Mouse (Mus musculus) midbrain, embryonic 11.5 days (tissue): ENCODE measurements around the gene Retreg3. TPM values are rescaled to one million over a fixed set of nuclear protein-coding genes. Genes with fewer than 3 reads are reported as not detected.

ENCODE experiments used
- ATAC-seq: fragments of 200-750 bp; cut with Nextera tagmentation; 2 replicates; pipeline ENCODE4 v1.8.0; 2017; ENCODE audit warnings: moderate TSS enrichment, moderate library complexity; ENCODE audit not compliant: low FRiP score
- DNase-seq: peaks from one replicate; pipeline ENCODE4 v3.0.0; 2015; ENCODE audit warnings: low spot score; ENCODE audit errors: missing footprints
- H3K27ac ChIP-seq: fragments of 300-500 bp; sonication (generic); 2 replicates; pipeline ENCODE4 v1.5.1; 2014; ENCODE audit warnings: low read depth, low read length
- H3K27me3 ChIP-seq: fragments of 300-500 bp; sonication (generic); 2 replicates; pipeline ENCODE4 v1.6.1; 2014; ENCODE audit warnings: mild to moderate bottlenecking, low read length, moderate library complexity, mixed read lengths; ENCODE audit not compliant: control insufficient read depth, insufficient read depth
- H3K36me3 ChIP-seq: fragments of 300-500 bp; sonication (generic); 2 replicates; pipeline ENCODE4 v1.6.1; 2014; ENCODE audit warnings: mild to moderate bottlenecking, low read length, moderate library complexity, mixed read lengths; ENCODE audit not compliant: control insufficient read depth, insufficient read depth
- H3K4me1 ChIP-seq: fragments of 300-500 bp; sonication (generic); 2 replicates; pipeline ENCODE4 v1.6.1; 2014; ENCODE audit warnings: low read length; ENCODE audit not compliant: control insufficient read depth, insufficient read depth
- H3K4me2 ChIP-seq: fragments of 300-500 bp; sonication (generic); 2 replicates; pipeline ENCODE4 v1.6.1; 2014; ENCODE audit warnings: mild to moderate bottlenecking, moderate library complexity
- H3K4me3 ChIP-seq: fragments of 300-500 bp; sonication (generic); 2 replicates; pipeline ENCODE4 v1.5.1; 2014; ENCODE audit warnings: low read depth, low read length
- H3K9ac ChIP-seq: fragments of 300-500 bp; sonication (generic); 2 replicates; pipeline ENCODE4 v1.6.1; 2014; ENCODE audit warnings: low read length
- H3K9me3 ChIP-seq: fragments of 300-500 bp; sonication (generic); 2 replicates; pipeline ENCODE4 v1.6.1; 2016; ENCODE audit warnings: low read length; ENCODE audit not compliant: control insufficient read depth
- WGBS: fragments of 180-500 bp; shearing (Covaris S2); extraction: QIAGEN DNeasy Blood & Tissue Kit; methylation state at CpG from one replicate; pipeline ENCODE4 v1.1.7; 2014; 5-methylcytosine and 5-hydroxymethylcytosine counted together
- polyA plus RNA-seq: library from polyadenylated mRNA; unstranded; fragments of >200 nt; fragmentation: Nextera tagmentation; extraction: Ambion mirVana; gene quantifications from 2 replicates; pipeline ENCODE4 v1.2.1, GENCODE M21; 2014

Gene Retreg3
- polyA plus RNA-seq, 1 experiment from 2014 or later = 11.4 TPM

DNA sequence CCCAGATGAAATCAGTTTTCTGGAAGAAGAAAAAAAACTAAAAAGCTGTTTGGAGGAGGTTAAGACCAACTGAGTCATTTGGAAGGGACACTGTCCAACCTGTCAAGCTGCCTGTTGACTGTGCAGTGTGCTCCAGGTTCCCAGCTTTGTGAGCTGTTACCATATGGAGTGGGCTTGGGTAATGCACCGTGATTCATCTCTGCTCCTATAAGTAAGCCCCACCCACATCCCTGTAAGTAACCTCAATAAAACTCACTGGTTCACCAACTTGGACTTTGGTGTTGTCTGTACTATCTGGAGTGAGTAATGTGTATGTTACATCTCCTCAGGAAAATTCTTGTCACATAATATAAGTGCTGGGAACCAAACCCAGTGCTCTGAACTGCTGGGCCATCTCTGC, 33.1 kb upstream of the Retreg3 start:
- H3K27me3 ChIP-seq = peaks cover 4% of the 10 kb centered on the region

DNA sequence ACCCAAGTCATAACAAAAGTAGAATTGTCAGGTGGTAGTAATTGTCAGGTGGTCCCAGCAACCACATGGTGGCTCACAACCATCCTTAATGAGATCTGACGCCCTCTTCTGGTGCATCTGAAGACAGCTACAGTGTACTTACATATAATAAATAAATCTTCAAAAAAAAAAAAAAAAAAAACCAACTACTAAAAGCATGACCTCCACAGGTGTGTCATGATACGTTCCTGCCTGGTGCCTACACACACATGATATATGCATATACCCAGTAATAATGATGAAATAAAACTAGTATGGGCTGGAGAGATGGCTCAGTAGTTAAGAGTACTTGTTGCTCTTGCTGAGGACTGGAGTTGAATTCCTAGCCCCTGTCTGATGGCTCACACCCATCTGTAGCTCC, 31.4 kb upstream of the Retreg3 start:
- 50% methylated on average over 2 of the region's 2 CpGs for WGBS
- Histone ChIP-seq H3K27ac (no peak overlapping the region), H3K9me3 (no peaks in the 10 kb centered on the region), H3K4me2 (no peak overlapping the region), H3K36me3 (no peaks in the 10 kb centered on the region), H3K9ac (no peak overlapping the region), H3K4me1 (peaks cover 4% of the 10 kb centered on the region; the same call in 1 of the 2 replicates), H3K4me3 (no peak overlapping the region), H3K27me3 (no peaks in the 10 kb centered on the region; the same call in 1 of the 2 replicates)
- ATAC-seq (no peak), DNase-seq (peak; percentile 21)

More for the DNA sequence above, 33.1 kb upstream of the Retreg3 start:
- no peak for ATAC-seq
- Histone ChIP-seq H3K9me3 (no peaks in the 10 kb centered on the region), H3K4me1 (peaks cover 7% of the 10 kb centered on the region; the same call in 1 of the 2 replicates), H3K4me2 (no peak overlapping the region), H3K36me3 (no peaks in the 10 kb centered on the region), H3K9ac (no peak overlapping the region), H3K4me3 (no peak overlapping the region), H3K27ac (no peak overlapping the region)
- 93% methylated on average over 1 of the region's 1 CpGs for WGBS
- DNase-seq = no peak

DNA sequence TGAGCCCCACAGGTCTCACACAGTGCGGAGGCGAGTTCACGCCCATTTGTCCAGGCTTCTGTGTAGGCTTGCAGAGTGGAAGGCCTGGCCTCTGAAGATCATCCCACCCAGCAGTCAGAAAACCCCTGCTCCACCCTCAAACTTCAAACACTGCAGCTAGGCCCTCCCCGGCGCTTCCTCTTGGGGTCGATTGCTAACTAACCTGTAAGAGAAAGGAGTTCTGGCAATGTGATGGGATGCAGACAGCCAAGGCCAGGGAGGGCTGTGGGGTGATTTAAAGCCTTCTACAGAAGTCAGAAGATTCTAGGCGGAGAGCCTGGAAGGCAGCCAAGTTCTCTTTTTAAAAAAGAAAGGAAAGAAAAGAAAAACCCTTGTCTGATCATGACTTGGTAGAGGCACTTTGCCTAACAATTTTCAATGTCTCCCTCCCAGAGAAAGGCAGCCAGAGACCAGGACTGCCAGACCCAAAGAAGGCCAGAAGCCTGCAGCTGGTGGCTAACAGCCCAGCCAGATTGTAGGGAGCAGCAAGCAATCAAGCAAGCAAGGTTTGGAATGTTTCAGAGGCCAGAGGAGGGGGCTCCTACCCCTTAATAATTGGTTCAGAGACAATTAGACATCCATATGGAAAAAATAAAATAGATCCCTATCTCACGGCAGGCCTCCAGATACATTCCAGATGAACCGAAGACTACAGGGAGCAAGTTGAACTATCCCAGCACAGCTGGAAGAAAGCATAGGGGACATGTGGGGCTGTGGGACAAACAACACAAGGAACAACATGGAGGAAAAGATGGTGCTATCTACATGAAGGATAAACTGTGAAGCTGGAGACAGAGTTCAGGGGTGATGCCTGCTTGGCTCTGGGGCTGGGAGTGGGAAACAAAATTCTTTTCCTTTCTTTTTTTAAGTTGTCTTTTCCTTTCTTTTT, 29.7 kb upstream of the Retreg3 start:
- DNase-seq (peak; percentile 59), ATAC-seq (no peak)
- Histone ChIP-seq H3K9me3 (no peaks in the 10 kb centered on the region), H3K36me3 (no peaks in the 10 kb centered on the region), H3K9ac (no peak overlapping the region), H3K27ac (no peak overlapping the region), H3K4me3 (no peak overlapping the region), H3K27me3 (no peaks in the 10 kb centered on the region), H3K4me1 (no peaks in the 10 kb centered on the region), H3K4me2 (no peak overlapping the region)
- 72% methylated on average over 9 of the region's 9 CpGs for WGBS

DNA sequence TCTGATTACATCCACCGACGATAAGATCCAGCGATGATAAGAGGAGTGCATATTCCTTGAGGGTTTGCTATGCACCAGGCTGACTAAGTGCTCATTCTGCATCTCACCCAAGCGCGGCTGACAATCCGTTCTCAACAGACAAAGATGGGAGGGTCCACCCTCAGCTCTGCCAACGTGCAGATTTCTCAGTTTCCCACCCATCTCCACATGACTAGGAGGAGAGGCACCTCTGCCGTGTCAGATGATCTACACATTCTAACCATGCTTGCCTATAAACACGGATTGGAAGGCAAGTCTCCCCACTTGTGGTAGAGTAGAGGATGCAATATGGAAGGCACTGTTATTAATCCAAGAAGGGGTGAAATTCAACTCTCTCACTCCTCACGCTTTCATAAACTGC, 29.1 kb upstream of the Retreg3 start:
- DNase-seq (peak; percentile 64), ATAC-seq (no peak)
- H3K9ac ChIP-seq = no peak overlapping the region
- H3K27me3 ChIP-seq = no peaks in the 10 kb centered on the region
- peaks cover 3% of the 10 kb centered on the region; the same call in 1 of the 2 replicates for H3K4me1 ChIP-seq
- H3K4me3 ChIP-seq = no peak overlapping the region
- H3K27ac ChIP-seq = no peak overlapping the region
- H3K4me2 ChIP-seq = no peak overlapping the region
- no peaks in the 10 kb centered on the region for H3K9me3 ChIP-seq
- WGBS = 70% methylated on average over 10 of the region's 10 CpGs
- H3K36me3 ChIP-seq = no peaks in the 10 kb centered on the region

DNA sequence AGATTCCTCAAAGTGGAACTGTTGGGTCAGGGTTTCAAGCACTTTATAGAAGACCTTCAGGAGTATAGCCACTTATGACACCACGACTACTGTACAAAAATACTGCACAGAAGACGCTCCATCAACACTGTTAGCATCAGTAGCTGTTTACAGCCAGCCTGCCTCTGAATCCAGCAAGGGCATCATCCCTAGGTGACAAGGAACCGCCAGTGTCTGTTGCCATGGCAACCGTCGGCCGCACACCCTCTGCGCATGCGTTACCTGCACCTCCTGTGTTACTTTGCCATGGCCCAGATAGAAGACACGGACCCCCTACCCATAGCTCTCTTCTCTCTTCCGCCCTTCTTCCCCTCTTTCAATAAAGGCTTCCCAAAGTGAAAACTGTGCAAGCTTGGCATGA, 26.7 kb upstream of the Retreg3 start:
- ATAC-seq (no peak), DNase-seq (peak; percentile 91)
- Histone ChIP-seq H3K4me2 (no peak overlapping the region), H3K4me3 (no peak overlapping the region), H3K27ac (no peak overlapping the region), H3K4me1 (peaks cover 3% of the 10 kb centered on the region; the same call in 1 of the 2 replicates), H3K9me3 (no peaks in the 10 kb centered on the region), H3K27me3 (no peaks in the 10 kb centered on the region), H3K9ac (no peak overlapping the region), H3K36me3 (no peaks in the 10 kb centered on the region)
- WGBS = 18% methylated on average over 10 of the region's 10 CpGs

GRCm38 (mm10) chr11:101143338-101144225, 23.9 kb upstream of the Retreg3 start:
- no peaks in the 10 kb centered on the region for H3K36me3 ChIP-seq
- DNase-seq = peak; percentile 95
- H3K27me3 ChIP-seq = no peaks in the 10 kb centered on the region
- H3K9me3 ChIP-seq = no peaks in the 10 kb centered on the region
- H3K4me3 ChIP-seq = peak overlapping the region; percentile 20; the same call in 1 of the 2 replicates
- 21% methylated on average over 18 of the region's 19 CpGs for WGBS
- ATAC-seq = peak; percentile 79; the same call in 1 of the 2 replicates
- peak overlapping the region; percentile 45 for H3K4me2 ChIP-seq
- peak overlapping the region; percentile 59 for H3K9ac ChIP-seq
- peaks cover 3% of the 10 kb centered on the region; the same call in 1 of the 2 replicates for H3K4me1 ChIP-seq
- H3K27ac ChIP-seq = no peak overlapping the region

GRCm38 (mm10) chr11:101142215-101142967, 22.7 kb upstream of the Retreg3 start:
- Histone ChIP-seq H3K4me1 (peaks cover 3% of the 10 kb centered on the region; the same call in 1 of the 2 replicates), H3K9me3 (no peaks in the 10 kb centered on the region), H3K36me3 (no peaks in the 10 kb centered on the region), H3K27me3 (no peaks in the 10 kb centered on the region), H3K9ac (no peak overlapping the region), H3K27ac (no peak overlapping the region), H3K4me2 (no peak overlapping the region), H3K4me3 (no peak overlapping the region)
- WGBS = 88% methylated on average over 10 of the region's 10 CpGs
- ATAC-seq (no peak), DNase-seq (peak; percentile 61)

DNA sequence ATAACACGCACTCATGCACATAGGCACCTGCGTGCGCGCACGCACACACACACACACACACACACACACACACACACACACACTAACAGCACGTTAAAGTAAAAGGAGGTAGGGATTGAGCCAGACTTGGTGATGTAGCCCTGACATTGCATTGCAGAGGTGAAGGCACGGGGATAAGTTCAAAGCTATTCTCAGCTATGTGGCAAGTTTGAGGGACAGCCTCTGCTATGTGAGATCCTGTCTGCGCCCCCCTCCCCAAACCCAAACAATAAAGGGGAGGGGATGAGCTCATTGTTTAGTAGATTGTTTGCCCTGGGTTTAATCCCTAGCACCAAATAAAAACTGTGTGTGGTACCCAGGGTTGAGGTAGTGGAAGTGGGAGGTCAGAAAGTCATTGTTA, 21.4 kb upstream of the Retreg3 start:
- WGBS = 75% methylated on average over 8 of the region's 8 CpGs
- Histone ChIP-seq H3K9ac (no peak overlapping the region), H3K27ac (no peak overlapping the region), H3K4me1 (peaks cover 3% of the 10 kb centered on the region; the same call in 1 of the 2 replicates), H3K27me3 (no peaks in the 10 kb centered on the region), H3K4me3 (no peak overlapping the region), H3K4me2 (no peak overlapping the region), H3K36me3 (no peaks in the 10 kb centered on the region), H3K9me3 (no peaks in the 10 kb centered on the region)
- DNase-seq = peak; percentile 71
- ATAC-seq = no peak
